Mouse (Mus musculus): Measurements from ENCODE around the gene Ccdc34.

DNA sequence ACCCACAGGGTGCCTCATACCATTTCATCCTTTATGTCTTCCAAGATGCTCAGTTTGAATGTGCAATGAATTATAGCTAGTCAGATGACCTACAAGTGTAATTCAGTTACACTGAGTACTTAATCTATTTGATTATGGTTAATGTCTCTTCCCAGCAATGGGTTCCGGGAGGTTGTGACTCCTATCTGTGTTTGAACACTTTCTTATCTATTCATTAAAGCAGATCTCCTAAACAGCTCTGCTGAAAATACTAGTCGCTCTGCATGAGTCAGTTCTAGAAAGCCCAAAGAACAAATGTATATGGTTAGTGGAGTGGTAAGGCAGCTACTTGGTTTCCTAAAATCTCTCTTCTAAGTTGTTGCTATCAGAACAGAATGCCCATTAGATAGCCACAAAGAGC is 22.6 kb upstream of the Ccdc34 start:
- TF ChIP-seq CTCF (IDR thresholded peaks at IDR 0.05; ENCODE audit: low read depth, low read length) (no peak), POLR2A (IDR thresholded peaks at IDR 0.05; ENCODE audit: borderline replicate concordance, low read depth, low read length) (no peak)

Data from bone marrow macrophage, adult 2 months (primary cell).